Mouse (Mus musculus): Measurements from ENCODE around the gene Agbl1. TPM values are rescaled to one million over a fixed set of nuclear protein-coding genes. Genes with fewer than 3 reads are reported as not detected.
"Not testable (repeated sequence)": the region's sequence is repeated elsewhere in the genome, so short reads cannot be mapped to it uniquely, and the experiment has no call there.

The Agbl1 gene
- polyA plus RNA-seq (2012; ENCODE audit: insufficient read depth, insufficient read length, missing spikeins): not detected in 2 replicates

DNA sequence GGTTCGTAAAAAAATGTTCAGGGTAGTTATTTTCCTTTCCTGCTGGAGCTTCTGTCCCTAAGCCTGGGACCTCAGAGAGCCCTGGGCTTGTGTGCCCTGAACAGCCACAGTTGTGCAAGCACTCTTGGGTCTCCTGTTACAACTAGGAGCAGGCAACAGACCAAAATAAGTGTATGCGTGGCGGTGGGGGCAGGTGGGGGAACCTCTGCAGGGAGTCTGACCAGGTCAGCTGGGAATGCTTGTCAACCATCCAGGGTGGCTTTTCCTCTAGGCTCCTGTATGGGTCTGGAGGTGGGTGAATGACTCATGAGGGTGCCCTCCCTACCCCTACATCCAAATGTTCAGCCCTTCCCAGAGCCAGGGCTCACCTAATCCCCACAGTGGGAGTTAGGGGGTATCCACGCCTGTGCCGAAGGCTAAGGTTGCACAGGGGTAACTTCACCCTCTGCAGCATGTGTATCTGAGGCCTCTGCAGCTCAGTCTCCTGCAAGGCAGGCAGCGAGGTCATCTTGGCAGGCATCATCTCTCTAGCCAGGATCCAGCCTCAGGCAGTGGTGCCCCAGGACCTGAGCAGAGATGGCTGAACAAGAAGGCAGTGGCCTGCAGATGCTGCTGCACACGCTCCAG, at the start of gene Agbl1:
Gene Agbl1, plus strand, starts transcription at position 577 of the 627 bp plus-strand sequence.
- Histone ChIP-seq H3K4me1 (ENCODE audit: control insufficient read depth, insufficient read depth, low read length) (no peaks in the 10 kb centered on the region), H3K27ac (ENCODE audit: insufficient read depth, low read depth, low read length) (no peak within 1 kb of the TSS), H3K4me3 (ENCODE audit: insufficient read depth, low read length) (no peak within 1 kb of the TSS)
- no peak for TF ChIP-seq CTCF (IDR thresholded peaks at IDR 0.05; ENCODE audit: low read depth, low read length)

DNA sequence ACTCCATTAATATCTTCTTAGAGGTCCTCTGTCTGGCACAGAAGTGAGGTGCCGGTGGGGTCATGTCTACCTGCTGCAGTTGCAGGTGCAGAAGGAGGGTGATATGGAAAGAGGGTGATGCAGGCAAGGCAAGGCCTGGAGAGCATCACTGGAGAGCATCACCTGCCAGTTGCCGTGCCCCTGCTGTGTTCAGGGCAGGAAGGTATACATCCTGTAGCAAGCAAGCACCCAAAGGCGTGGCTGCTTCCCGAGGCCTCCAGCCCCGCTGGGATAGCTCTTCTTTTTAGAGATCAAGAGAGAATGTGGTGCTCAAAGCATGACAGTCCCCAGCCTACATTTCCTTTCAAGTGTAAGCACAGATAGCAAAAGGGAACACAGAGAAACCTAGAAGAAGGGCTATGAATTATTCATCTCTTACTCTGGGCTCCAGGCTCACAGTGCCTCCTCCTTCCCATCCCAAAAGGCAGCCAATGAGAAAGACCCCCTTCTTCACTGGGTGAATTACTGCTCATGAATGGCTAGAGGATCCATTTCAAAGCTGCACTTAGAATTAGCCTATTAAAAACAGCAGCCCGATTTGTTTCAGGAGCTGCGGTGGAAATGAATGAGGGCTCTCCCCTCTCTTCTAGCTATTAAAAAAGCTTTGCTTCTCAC, 44.6 kb upstream of the Agbl1 start:
- Histone ChIP-seq H3K27ac (ENCODE audit: insufficient read depth, low read depth, low read length) (no peak overlapping the region), H3K4me1 (ENCODE audit: control insufficient read depth, insufficient read depth, low read length) (no peaks in the 10 kb centered on the region), H3K4me3 (ENCODE audit: insufficient read depth, low read length) (no peak overlapping the region)
- TF ChIP-seq CTCF (IDR thresholded peaks at IDR 0.05; ENCODE audit: low read depth, low read length): no peak
- TF ChIP-seq POLR2A (IDR thresholded peaks at IDR 0.05; ENCODE audit: borderline replicate concordance, low read depth, low read length): no peak

- TF ChIP-seq CTCF (IDR thresholded peaks at IDR 0.05; ENCODE audit: low read depth, low read length) (no peak), POLR2A (IDR thresholded peaks at IDR 0.05; ENCODE audit: borderline replicate concordance, low read depth, low read length) (no peak)
- Histone ChIP-seq H3K4me3 (ENCODE audit: insufficient read depth, low read length) (no peak overlapping the region), H3K4me1 (ENCODE audit: control insufficient read depth, insufficient read depth, low read length) (no peaks in the 10 kb centered on the region)
Measured at GRCm38 (mm10) chr7:76185681-76186121, 44.0 kb upstream of the Agbl1 start.

GRCm38 (mm10) chr7:76218546-76218945, 11.1 kb upstream of the Agbl1 start:
- Histone ChIP-seq H3K4me1 (ENCODE audit: control insufficient read depth, insufficient read depth, low read length) (no peaks in the 10 kb centered on the region), H3K4me3 (ENCODE audit: insufficient read depth, low read length) (no peak overlapping the region), H3K27ac (ENCODE audit: insufficient read depth, low read depth, low read length) (no peak overlapping the region)
- TF ChIP-seq CTCF (IDR thresholded peaks at IDR 0.05; ENCODE audit: low read depth, low read length) (no peak), POLR2A (IDR thresholded peaks at IDR 0.05; ENCODE audit: borderline replicate concordance, low read depth, low read length) (no peak)

More at GRCm38 (mm10) chr7:76185681-76186121, 44.0 kb upstream of the Agbl1 start:
- H3K27ac ChIP-seq (ENCODE audit: insufficient read depth, low read depth, low read length): no peak overlapping the region

GRCm38 (mm10) chr7:76219797-76220469, 9.8 kb upstream of the Agbl1 start:
- no peak overlapping the region for H3K4me3 ChIP-seq (ENCODE audit: insufficient read depth, low read length)
- H3K27ac ChIP-seq (ENCODE audit: insufficient read depth, low read depth, low read length): no peak overlapping the region
- TF ChIP-seq CTCF (IDR thresholded peaks at IDR 0.05; ENCODE audit: low read depth, low read length) (no peak), POLR2A (IDR thresholded peaks at IDR 0.05; ENCODE audit: borderline replicate concordance, low read depth, low read length) (no peak)
- H3K4me1 ChIP-seq (ENCODE audit: control insufficient read depth, insufficient read depth, low read length): no peaks in the 10 kb centered on the region

GRCm38 (mm10) chr7:76222691-76223090, 7.0 kb upstream of the Agbl1 start:
- no peaks in the 10 kb centered on the region for H3K4me1 ChIP-seq (ENCODE audit: control insufficient read depth, insufficient read depth, low read length)
- TF ChIP-seq POLR2A (IDR thresholded peaks at IDR 0.05; ENCODE audit: borderline replicate concordance, low read depth, low read length) (no peak), CTCF (IDR thresholded peaks at IDR 0.05; ENCODE audit: low read depth, low read length) (no peak)
- no peak overlapping the region for H3K4me3 ChIP-seq (ENCODE audit: insufficient read depth, low read length)
- H3K27ac ChIP-seq (ENCODE audit: insufficient read depth, low read depth, low read length): no peak overlapping the region

DNA sequence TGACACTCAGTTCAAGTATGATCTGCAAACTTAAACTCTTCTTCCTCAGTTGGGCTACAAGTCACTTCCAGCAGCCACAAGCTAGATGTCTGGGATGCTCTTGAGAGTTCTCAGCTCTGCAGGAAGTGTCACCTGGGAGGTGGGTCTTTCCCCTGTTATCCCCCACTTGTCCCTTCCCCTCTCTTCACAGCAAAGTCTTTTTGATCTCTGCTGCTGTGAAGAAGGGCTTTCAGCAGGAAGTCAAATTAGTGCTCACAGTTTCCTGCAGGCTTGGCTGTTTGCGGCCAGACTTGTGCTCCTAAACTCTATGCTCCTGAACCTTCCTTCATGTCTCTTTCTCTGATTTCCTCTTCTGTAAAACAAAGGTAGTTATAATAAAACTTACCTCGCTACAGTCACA, 806 bp upstream of the Agbl1 start:
- Histone ChIP-seq H3K27ac (ENCODE audit: insufficient read depth, low read depth, low read length) (no peak overlapping the region), H3K4me1 (ENCODE audit: control insufficient read depth, insufficient read depth, low read length) (no peaks in the 10 kb centered on the region), H3K4me3 (ENCODE audit: insufficient read depth, low read length) (no peak overlapping the region)
- no peak for TF ChIP-seq POLR2A (IDR thresholded peaks at IDR 0.05; ENCODE audit: borderline replicate concordance, low read depth, low read length)
- TF ChIP-seq CTCF (IDR thresholded peaks at IDR 0.05; ENCODE audit: low read depth, low read length): no peak

GRCm38 (mm10) chr7:76234321-76234720, 4.6 kb downstream of the Agbl1 start:
- no peak for TF ChIP-seq POLR2A (IDR thresholded peaks at IDR 0.05; ENCODE audit: borderline replicate concordance, low read depth, low read length)
- no peak overlapping the region for H3K27ac ChIP-seq (ENCODE audit: insufficient read depth, low read depth, low read length)
- no peaks in the 10 kb centered on the region for H3K4me1 ChIP-seq (ENCODE audit: control insufficient read depth, insufficient read depth, low read length)
- no peak overlapping the region for H3K4me3 ChIP-seq (ENCODE audit: insufficient read depth, low read length)

DNA sequence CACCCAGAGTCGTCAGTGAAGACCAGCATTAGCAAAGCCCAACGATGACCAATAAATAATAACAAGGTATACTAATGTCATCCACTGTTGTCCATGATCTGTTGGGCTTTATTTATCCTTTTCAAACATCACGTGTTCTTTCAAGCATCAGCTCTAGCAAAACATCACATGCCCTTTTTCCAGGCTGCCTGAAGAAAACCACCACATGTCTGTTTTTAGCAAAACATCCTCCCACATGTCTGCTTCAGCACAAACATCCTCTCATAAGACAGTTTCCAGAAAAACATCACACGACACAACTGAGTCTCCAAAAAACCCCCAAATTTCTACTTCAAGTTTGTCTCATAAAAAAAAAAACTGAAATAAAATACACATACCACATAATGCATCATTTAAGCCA, 7.8 kb downstream of the Agbl1 start:
- TF ChIP-seq POLR2A (IDR thresholded peaks at IDR 0.05; ENCODE audit: borderline replicate concordance, low read depth, low read length): no peak
- TF ChIP-seq CTCF (IDR thresholded peaks at IDR 0.05; ENCODE audit: low read depth, low read length): no peak
- no peak overlapping the region for H3K27ac ChIP-seq (ENCODE audit: insufficient read depth, low read depth, low read length)
- H3K4me3 ChIP-seq (ENCODE audit: insufficient read depth, low read length): no peak overlapping the region
- no peaks in the 10 kb centered on the region for H3K4me1 ChIP-seq (ENCODE audit: control insufficient read depth, insufficient read depth, low read length)

DNA sequence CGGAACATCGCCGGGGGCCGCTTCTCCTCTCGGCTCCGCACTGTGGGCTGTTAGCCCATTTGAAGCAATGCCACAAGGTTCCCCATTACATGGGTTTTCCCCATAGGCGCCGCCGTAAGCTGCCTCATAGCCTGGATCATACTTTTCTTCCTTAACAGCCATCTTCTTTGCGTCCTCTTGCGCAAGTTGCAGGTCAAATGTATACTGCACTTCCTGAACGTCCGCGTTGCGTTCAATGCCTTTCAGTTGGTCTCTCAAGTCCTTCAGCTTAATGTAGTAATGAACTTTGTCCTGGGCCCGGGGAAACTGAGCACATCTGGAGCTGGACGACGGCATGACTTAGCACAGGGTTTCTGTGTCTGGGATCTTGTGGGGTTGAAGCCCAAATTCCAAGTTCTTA, 15.2 kb downstream of the Agbl1 start:
- H3K27ac ChIP-seq (ENCODE audit: insufficient read depth, low read depth, low read length); H3K4me1 ChIP-seq (ENCODE audit: control insufficient read depth, insufficient read depth, low read length); H3K4me3 ChIP-seq (ENCODE audit: insufficient read depth, low read length): not testable (repeated sequence)
